Mouse (Mus musculus) testis, adult 2 months (tissue): ENCODE measurements around the gene Ssu72.
"Not testable (repeated sequence)": the region's sequence is repeated elsewhere in the genome, so short reads cannot be mapped to it uniquely, and the experiment has no call there.

Source experiments
- CTCF ChIP-seq: fragments of 200-500 bp; IDR thresholded peaks from 2 replicates; pipeline ENCODE4 v1.5.1; 2012; ENCODE audit warnings: low read depth, mild to moderate bottlenecking, inconsistent platforms, low read length, moderate library complexity; ENCODE audit not compliant: control insufficient read depth, insufficient read depth, insufficient replicate concordance
- POLR2A ChIP-seq: fragments of 200-500 bp; IDR thresholded peaks from 2 replicates; pipeline ENCODE4 v1.6.1; 2012; ENCODE audit warnings: low read depth, mild to moderate bottlenecking, inconsistent platforms, low read length, moderate library complexity; ENCODE audit not compliant: control insufficient read depth

DNA sequence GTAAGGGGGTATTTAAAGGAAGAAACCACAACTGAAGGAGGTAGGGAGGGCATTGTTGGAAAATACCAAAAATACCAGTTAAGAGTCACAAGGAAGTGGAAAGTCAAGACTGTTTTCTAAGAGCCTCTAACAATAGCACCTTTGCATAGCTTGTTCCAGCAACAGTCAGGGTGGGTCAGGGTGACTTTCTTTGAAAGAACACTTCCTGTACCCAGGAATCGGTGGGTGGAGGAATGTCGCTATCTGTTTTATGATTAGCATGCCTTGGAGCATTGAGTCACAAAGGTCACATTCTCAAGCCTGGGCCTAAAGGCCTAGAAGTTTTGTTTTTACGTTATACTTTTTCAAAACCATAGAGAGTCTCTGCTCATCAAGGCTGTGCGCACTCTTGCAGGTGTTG lies 16.8 kb upstream of the Ssu72 start:
- TF ChIP-seq CTCF, POLR2A: not testable (repeated sequence)
